Mouse (Mus musculus): ENCODE results near the gene Washc3. TPM values are rescaled to one million over a fixed set of nuclear protein-coding genes. Genes with fewer than 3 reads are reported as not detected.

The Washc3 gene
- 83.1 and 94.6 TPM in 2 replicates for total RNA-seq (2015)
- total RNA-seq (2017), result 38.2 and 53.5 TPM in 2 replicates

- peak; percentile 98 for ATAC-seq (ENCODE audit: poor library complexity, severe bottlenecking)
Observed at GRCm38 (mm10) chr10:88200951-88201638, at the start of gene Washc3. TSS of gene Washc3 (plus strand) at chr10:88201093.

- ATAC-seq (ENCODE audit: poor library complexity, severe bottlenecking), result no peak
Observed at GRCm38 (mm10) chr10:88151658-88152057, 49.2 kb upstream of the Washc3 start.

GRCm38 (mm10) chr10:88162096-88162495 lies 38.8 kb upstream of the Washc3 start:
- no peak for ATAC-seq (ENCODE audit: poor library complexity, severe bottlenecking)

- no peak for ATAC-seq (ENCODE audit: poor library complexity, severe bottlenecking)
Observed at GRCm38 (mm10) chr10:88162676-88163075, 38.2 kb upstream of the Washc3 start.

GRCm38 (mm10) chr10:88166158-88166557 lies 34.7 kb upstream of the Washc3 start:
- peak; percentile 56; the same call in 1 of the 2 replicates for ATAC-seq (ENCODE audit: poor library complexity, severe bottlenecking)

GRCm38 (mm10) chr10:88167438-88168077 lies 33.3 kb upstream of the Washc3 start:
- ATAC-seq (ENCODE audit: poor library complexity, severe bottlenecking), result no peak

- no peak for ATAC-seq (ENCODE audit: poor library complexity, severe bottlenecking)
Observed at GRCm38 (mm10) chr10:88200541-88200940, 352 bp upstream of the Washc3 start.

GRCm38 (mm10) chr10:88201650-88202049 lies 757 bp downstream of the Washc3 start:
- no peak for ATAC-seq (ENCODE audit: poor library complexity, severe bottlenecking)

GRCm38 (mm10) chr10:88202581-88202980 lies 1.7 kb downstream of the Washc3 start:
- ATAC-seq (ENCODE audit: poor library complexity, severe bottlenecking), result no peak

GRCm38 (mm10) chr10:88203236-88203635 lies 2.3 kb downstream of the Washc3 start:
- ATAC-seq (ENCODE audit: poor library complexity, severe bottlenecking), result no peak

- no peak for ATAC-seq (ENCODE audit: poor library complexity, severe bottlenecking)
Observed at GRCm38 (mm10) chr10:88212644-88213043, 11.8 kb downstream of the Washc3 start.

GRCm38 (mm10) chr10:88214800-88215514 lies 14.1 kb downstream of the Washc3 start:
- ATAC-seq (ENCODE audit: poor library complexity, severe bottlenecking), result no peak

- no peak for ATAC-seq (ENCODE audit: poor library complexity, severe bottlenecking)
Observed at GRCm38 (mm10) chr10:88218161-88218560, 17.3 kb downstream of the Washc3 start.

GRCm38 (mm10) chr10:88221718-88222117 lies 20.8 kb downstream of the Washc3 start:
- ATAC-seq (ENCODE audit: poor library complexity, severe bottlenecking), result no peak

GRCm38 (mm10) chr10:88225421-88225820 lies 24.5 kb downstream of the Washc3 start:
- ATAC-seq (ENCODE audit: poor library complexity, severe bottlenecking), result no peak

GRCm38 (mm10) chr10:88227962-88228361 lies 27.1 kb downstream of the Washc3 start:
- ATAC-seq (ENCODE audit: poor library complexity, severe bottlenecking), result no peak

- peak; percentile 72 for ATAC-seq (ENCODE audit: poor library complexity, severe bottlenecking)
Observed at GRCm38 (mm10) chr10:88228521-88229017, 27.7 kb downstream of the Washc3 start.

GRCm38 (mm10) chr10:88231671-88232070 lies 30.8 kb downstream of the Washc3 start:
- ATAC-seq (ENCODE audit: poor library complexity, severe bottlenecking), result no peak

GRCm38 (mm10) chr10:88232765-88233164 lies 31.9 kb downstream of the Washc3 start:
- ATAC-seq (ENCODE audit: poor library complexity, severe bottlenecking), result no peak

GRCm38 (mm10) chr10:88244681-88245080 lies 43.8 kb downstream of the Washc3 start:
- ATAC-seq (ENCODE audit: poor library complexity, severe bottlenecking), result no peak

GRCm38 (mm10) chr10:88250300-88250699 lies 49.4 kb downstream of the Washc3 start:
- ATAC-seq (ENCODE audit: poor library complexity, severe bottlenecking), result no peak
